Mouse (Mus musculus): ENCODE data around the gene Lrp2. TPM values are rescaled to one million over a fixed set of nuclear protein-coding genes. Genes with fewer than 3 reads are reported as not detected.

The Lrp2 gene
- total and polyA plus RNA-seq, 3 experiments, result 0.01 TPM; not detected in 2

- Histone ChIP-seq H3K9ac (ENCODE audit: control insufficient read depth, low read depth, low read length, poor library complexity, severe bottlenecking) (no peak overlapping the region), H3K9me3 (replicated peaks; ENCODE audit: insufficient read depth, low read length) (no peaks in the 10 kb centered on the region), H3K4me3 (ENCODE audit: control insufficient read depth in 1 of 2, insufficient read depth in 1 of 2, low read depth in 2 of 2, low read length in 2 of 2) (no peak overlapping the region), H3K4me1 (ENCODE audit: control insufficient read depth in 1 of 2, insufficient read depth in 2 of 2, low read length in 2 of 2) (no peaks in the 10 kb centered on the region), H3K79me2 (ENCODE audit: control insufficient read depth, insufficient read depth, low read length, poor library complexity) (no peaks in the 10 kb centered on the region), H3K27ac (ENCODE audit: control insufficient read depth, low read depth, low read length) (no peak overlapping the region), H3K36me3 (ENCODE audit: control insufficient read depth in 1 of 2, insufficient read depth in 2 of 2, low read length in 2 of 2) (no peaks in the 10 kb centered on the region), H3K27me3 (ENCODE audit: control insufficient read depth in 1 of 2, insufficient read depth in 2 of 2, low read length in 2 of 2) (no peaks in the 10 kb centered on the region)
- no peak for TF ChIP-seq EP300 (IDR thresholded peaks at IDR 0.05; ENCODE audit: low read depth in 1 of 2, low read length in 2 of 2)
- TF ChIP-seq MAZ (IDR thresholded peaks at IDR 0.05; ENCODE audit: low read depth, low read length), result no peak
- TF ChIP-seq TCF12 (IDR thresholded peaks at IDR 0.05; ENCODE audit: low read depth, low read length), result no peak
- no peak for TF ChIP-seq GABPA (IDR thresholded peaks at IDR 0.05; ENCODE audit: low read depth, low read length)
- TF ChIP-seq CTCF (IDR thresholded peaks at IDR 0.05 in 2 of 3, conservative IDR thresholded peaks at IDR 0.05 in 1 of 3; ENCODE audit: control insufficient read depth in 1 of 3, insufficient read depth in 1 of 3, low read depth in 2 of 3, low read length in 3 of 3, poor library complexity in 1 of 3, severe bottlenecking in 1 of 3), result no peak
- TF ChIP-seq POLR2AphosphoS2 (IDR thresholded peaks at IDR 0.05; ENCODE audit: low read length), result no peak
- no peak for TF ChIP-seq HCFC1 (IDR thresholded peaks at IDR 0.05; ENCODE audit: low read depth, low read length)
- TF ChIP-seq POLR2AphosphoS5 (IDR thresholded peaks at IDR 0.05; ENCODE audit: borderline replicate concordance, low read depth, low read length), result no peak
- no peak for TF ChIP-seq UBTF (IDR thresholded peaks at IDR 0.05; ENCODE audit: borderline replicate concordance, insufficient read depth, low read depth, low read length)
- TF ChIP-seq ZKSCAN1 (IDR thresholded peaks at IDR 0.05; ENCODE audit: low read depth, low read length), result no peak
- no peak for TF ChIP-seq NELFE (IDR thresholded peaks at IDR 0.05; ENCODE audit: low read depth, low read length)
- TF ChIP-seq RCOR1 (IDR thresholded peaks at IDR 0.05; ENCODE audit: low read depth, low read length), result no peak
- TF ChIP-seq MYB (IDR thresholded peaks at IDR 0.05; ENCODE audit: low read depth, low read length), result no peak
- no peak for TF ChIP-seq POLR2A (IDR thresholded peaks at IDR 0.05; ENCODE audit: control insufficient read depth in 1 of 2, insufficient read depth in 1 of 2, low read depth in 1 of 2, low read length in 2 of 2, poor library complexity in 1 of 2)
- TF ChIP-seq ZC3H11A (IDR thresholded peaks at IDR 0.05; ENCODE audit: low read depth, low read length), result no peak
- DNase-seq (ENCODE audit: low read depth, low spot score), result no peak
Measured at GRCm38 (mm10) chr2:69574934-69575333, 10.9 kb downstream of the Lrp2 start.

DNA sequence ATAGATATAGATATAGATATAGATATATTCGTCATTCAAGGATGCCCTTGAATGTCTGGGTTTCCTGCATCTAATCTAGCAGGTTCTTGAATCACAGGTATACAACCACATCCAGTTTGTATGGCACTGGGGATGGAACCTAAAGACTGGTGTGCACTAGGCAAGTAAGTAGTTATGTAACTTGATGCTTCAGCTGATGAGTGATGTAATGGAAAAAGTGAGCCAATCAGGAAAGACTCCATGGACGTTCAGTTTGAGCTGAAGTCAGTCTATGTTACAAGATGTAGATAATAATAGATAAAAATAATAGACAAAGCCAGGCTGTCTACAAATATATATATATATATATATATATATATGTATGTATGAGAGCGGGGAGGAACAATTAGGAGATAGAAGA lies 11.6 kb downstream of the Lrp2 start:
- DNase-seq (ENCODE audit: low read depth, low spot score), result no peak
- no peaks in the 10 kb centered on the region for H3K27me3 ChIP-seq (ENCODE audit: control insufficient read depth in 1 of 2, insufficient read depth in 2 of 2, low read length in 2 of 2)
- H3K4me3 ChIP-seq (ENCODE audit: control insufficient read depth in 1 of 2, insufficient read depth in 1 of 2, low read depth in 2 of 2, low read length in 2 of 2), result no peak overlapping the region

More for the DNA sequence above, 11.6 kb downstream of the Lrp2 start:
- TF ChIP-seq RAD21 (IDR thresholded peaks at IDR 0.05; ENCODE audit: low read depth, low read length), result no peak
- no peak for TF ChIP-seq TBP (IDR thresholded peaks at IDR 0.05; ENCODE audit: low read depth, low read length)
- no peak for TF ChIP-seq E2F4 (IDR thresholded peaks at IDR 0.05; ENCODE audit: borderline replicate concordance, low read depth, low read length)
- TF ChIP-seq NELFE (IDR thresholded peaks at IDR 0.05; ENCODE audit: low read depth, low read length), result no peak
- TF ChIP-seq KAT2A (conservative IDR thresholded peaks at IDR 0.05; ENCODE audit: low read depth, low read length), result no peak
- no peak for TF ChIP-seq ZNF384 (IDR thresholded peaks at IDR 0.05; ENCODE audit: low read depth, low read length)
- no peak for TF ChIP-seq ELF1 (IDR thresholded peaks at IDR 0.05; ENCODE audit: low read depth, low read length)
- no peak for TF ChIP-seq MXI1 (IDR thresholded peaks at IDR 0.05; ENCODE audit: low read depth, low read length)
- TF ChIP-seq GABPA (IDR thresholded peaks at IDR 0.05; ENCODE audit: low read depth, low read length), result no peak
- TF ChIP-seq POLR2AphosphoS2 (IDR thresholded peaks at IDR 0.05; ENCODE audit: low read length), result no peak
- no peak for TF ChIP-seq JUND (IDR thresholded peaks at IDR 0.05; ENCODE audit: low read depth, low read length)
- no peak for TF ChIP-seq ZC3H11A (IDR thresholded peaks at IDR 0.05; ENCODE audit: low read depth, low read length)
- TF ChIP-seq USF1 (IDR thresholded peaks at IDR 0.05; ENCODE audit: low read depth, low read length), result no peak
- TF ChIP-seq CHD1 (IDR thresholded peaks at IDR 0.05; ENCODE audit: low read depth, low read length), result no peak
- no peak for TF ChIP-seq TAL1 (IDR thresholded peaks at IDR 0.05; ENCODE audit: low read length)
- Histone ChIP-seq H3K36me3 (ENCODE audit: control insufficient read depth in 1 of 2, insufficient read depth in 2 of 2, low read length in 2 of 2) (no peaks in the 10 kb centered on the region), H3K79me2 (ENCODE audit: control insufficient read depth, insufficient read depth, low read length, poor library complexity) (no peaks in the 10 kb centered on the region), H3K9ac (ENCODE audit: control insufficient read depth, low read depth, low read length, poor library complexity, severe bottlenecking) (no peak overlapping the region), H3K27ac (ENCODE audit: control insufficient read depth, low read depth, low read length) (no peak overlapping the region), H3K4me1 (ENCODE audit: control insufficient read depth in 1 of 2, insufficient read depth in 2 of 2, low read length in 2 of 2) (no peaks in the 10 kb centered on the region), H3K9me3 (replicated peaks; ENCODE audit: insufficient read depth, low read length) (no peaks in the 10 kb centered on the region)

Data from MEL (cell line).